Mouse (Mus musculus): Measurements from ENCODE around the gene Shank3. TPM values are rescaled to one million over a fixed set of nuclear protein-coding genes. Genes with fewer than 3 reads are reported as not detected.

Shank3 gene
- polyA plus RNA-seq, 1 experiment, result 8.2 TPM

- H3K27ac ChIP-seq (ENCODE audit: control insufficient read depth, insufficient read depth, low read length), result no peak overlapping the region
- H3K36me3 ChIP-seq (ENCODE audit: control insufficient read depth, insufficient read depth, low read length), result no peaks in the 10 kb centered on the region
- WGBS, result 95% methylated on average over 7 of the region's 7 CpGs
- no peak for TF ChIP-seq CTCF (IDR thresholded peaks at IDR 0.05; ENCODE audit: borderline replicate concordance, control insufficient read depth, extremely low read depth, insufficient read depth, low read length, poor library complexity)
- TF ChIP-seq POLR2A (IDR thresholded peaks at IDR 0.05; ENCODE audit: control insufficient read depth, extremely low read depth, insufficient read depth, low read length, poor library complexity), result no peak
- no peaks in the 10 kb centered on the region for H3K4me1 ChIP-seq (replicated peaks; ENCODE audit: control insufficient read depth, insufficient read depth, low read length)
- H3K4me3 ChIP-seq (ENCODE audit: control insufficient read depth, insufficient read depth, low read length), result no peak overlapping the region
- no peak for DNase-seq
- H3K27me3 ChIP-seq (ENCODE audit: control insufficient read depth, insufficient read depth, low read length), result no peaks in the 10 kb centered on the region
Measured at GRCm38 (mm10) chr15:89582494-89582893, 83.1 kb downstream of the Shank3 start.

- no peak for TF ChIP-seq CTCF (IDR thresholded peaks at IDR 0.05; ENCODE audit: borderline replicate concordance, control insufficient read depth, extremely low read depth, insufficient read depth, low read length, poor library complexity)
- no peak for TF ChIP-seq POLR2A (IDR thresholded peaks at IDR 0.05; ENCODE audit: control insufficient read depth, extremely low read depth, insufficient read depth, low read length, poor library complexity)
- H3K27ac ChIP-seq (ENCODE audit: control insufficient read depth, insufficient read depth, low read length), result no peak overlapping the region
- 92% methylated on average over 5 of the region's 5 CpGs for WGBS
Measured at GRCm38 (mm10) chr15:89585101-89585500, 85.7 kb downstream of the Shank3 start.

GRCm38 (mm10) chr15:89585631-89586030 is 86.2 kb downstream of the Shank3 start:
- Histone ChIP-seq H3K27ac (ENCODE audit: control insufficient read depth, insufficient read depth, low read length) (no peak overlapping the region), H3K36me3 (ENCODE audit: control insufficient read depth, insufficient read depth, low read length) (no peaks in the 10 kb centered on the region), H3K27me3 (ENCODE audit: control insufficient read depth, insufficient read depth, low read length) (no peaks in the 10 kb centered on the region), H3K4me3 (ENCODE audit: control insufficient read depth, insufficient read depth, low read length) (no peak overlapping the region), H3K4me1 (replicated peaks; ENCODE audit: control insufficient read depth, insufficient read depth, low read length) (peaks cover 4% of the 10 kb centered on the region; the same call in 1 of the 2 replicates)
- 93% methylated on average over 11 of the region's 11 CpGs for WGBS
- no peak for TF ChIP-seq CTCF (IDR thresholded peaks at IDR 0.05; ENCODE audit: borderline replicate concordance, control insufficient read depth, extremely low read depth, insufficient read depth, low read length, poor library complexity)
- TF ChIP-seq POLR2A (IDR thresholded peaks at IDR 0.05; ENCODE audit: control insufficient read depth, extremely low read depth, insufficient read depth, low read length, poor library complexity), result no peak
- no peak for DNase-seq

More at GRCm38 (mm10) chr15:89585101-89585500, 85.7 kb downstream of the Shank3 start:
- Histone ChIP-seq H3K27me3 (ENCODE audit: control insufficient read depth, insufficient read depth, low read length) (no peaks in the 10 kb centered on the region), H3K36me3 (ENCODE audit: control insufficient read depth, insufficient read depth, low read length) (no peaks in the 10 kb centered on the region), H3K4me1 (replicated peaks; ENCODE audit: control insufficient read depth, insufficient read depth, low read length) (peaks cover 1% of the 10 kb centered on the region; the same call in 1 of the 2 replicates), H3K4me3 (ENCODE audit: control insufficient read depth, insufficient read depth, low read length) (no peak overlapping the region)
- no peak for DNase-seq

GRCm38 (mm10) chr15:89589146-89589545 is 89.7 kb downstream of the Shank3 start:
- H3K4me3 ChIP-seq (ENCODE audit: control insufficient read depth, insufficient read depth, low read length), result no peak overlapping the region
- no peaks in the 10 kb centered on the region for H3K36me3 ChIP-seq (ENCODE audit: control insufficient read depth, insufficient read depth, low read length)
- no peak overlapping the region for H3K27ac ChIP-seq (ENCODE audit: control insufficient read depth, insufficient read depth, low read length)
- no peak for TF ChIP-seq POLR2A (IDR thresholded peaks at IDR 0.05; ENCODE audit: control insufficient read depth, extremely low read depth, insufficient read depth, low read length, poor library complexity)
- TF ChIP-seq CTCF (IDR thresholded peaks at IDR 0.05; ENCODE audit: borderline replicate concordance, control insufficient read depth, extremely low read depth, insufficient read depth, low read length, poor library complexity), result no peak
- DNase-seq, result no peak
- H3K4me1 ChIP-seq (replicated peaks; ENCODE audit: control insufficient read depth, insufficient read depth, low read length), result peaks cover 9% of the 10 kb centered on the region
- WGBS, result 88% methylated on average over 5 of the region's 5 CpGs
- no peaks in the 10 kb centered on the region for H3K27me3 ChIP-seq (ENCODE audit: control insufficient read depth, insufficient read depth, low read length)

- Histone ChIP-seq H3K27ac (ENCODE audit: control insufficient read depth, insufficient read depth, low read length) (no peak overlapping the region), H3K27me3 (ENCODE audit: control insufficient read depth, insufficient read depth, low read length) (no peaks in the 10 kb centered on the region), H3K4me1 (replicated peaks; ENCODE audit: control insufficient read depth, insufficient read depth, low read length) (peaks cover 9% of the 10 kb centered on the region), H3K36me3 (ENCODE audit: control insufficient read depth, insufficient read depth, low read length) (no peaks in the 10 kb centered on the region), H3K4me3 (ENCODE audit: control insufficient read depth, insufficient read depth, low read length) (peak overlapping the region; percentile 67)
- TF ChIP-seq POLR2A (IDR thresholded peaks at IDR 0.05; ENCODE audit: control insufficient read depth, extremely low read depth, insufficient read depth, low read length, poor library complexity) (no peak), CTCF (IDR thresholded peaks at IDR 0.05; ENCODE audit: borderline replicate concordance, control insufficient read depth, extremely low read depth, insufficient read depth, low read length, poor library complexity) (no peak)
- no peak for DNase-seq
- 4% methylated on average over 30 of the region's 30 CpGs for WGBS
Measured at GRCm38 (mm10) chr15:89591317-89591716, 91.9 kb downstream of the Shank3 start.

GRCm38 (mm10) chr15:89591723-89592455 is 92.5 kb downstream of the Shank3 start, which contains the start of gene Rabl2:
TSS of gene Rabl2 (minus strand) at chr15:89591923.
- TF ChIP-seq POLR2A (IDR thresholded peaks at IDR 0.05; ENCODE audit: control insufficient read depth, extremely low read depth, insufficient read depth, low read length, poor library complexity) (no peak), CTCF (IDR thresholded peaks at IDR 0.05; ENCODE audit: borderline replicate concordance, control insufficient read depth, extremely low read depth, insufficient read depth, low read length, poor library complexity) (no peak)
- Histone ChIP-seq H3K36me3 (ENCODE audit: control insufficient read depth, insufficient read depth, low read length) (no peaks in the 10 kb centered on the region), H3K27me3 (ENCODE audit: control insufficient read depth, insufficient read depth, low read length) (no peaks in the 10 kb centered on the region), H3K4me3 (ENCODE audit: control insufficient read depth, insufficient read depth, low read length) (peak within 1 kb of the TSS; percentile 67), H3K27ac (ENCODE audit: control insufficient read depth, insufficient read depth, low read length) (no peak within 1 kb of the TSS), H3K4me1 (replicated peaks; ENCODE audit: control insufficient read depth, insufficient read depth, low read length) (peaks cover 9% of the 10 kb centered on the region)
- DNase-seq, result peak; percentile 72
- under 1% methylated on average over 35 of the region's 35 CpGs for WGBS
